Mouse (Mus musculus): ENCODE results near the gene Fetub. TPM values are rescaled to one million over a fixed set of nuclear protein-coding genes. Genes with fewer than 3 reads are reported as not detected.
"Not testable (repeated sequence)": the region's sequence is repeated elsewhere in the genome, so short reads cannot be mapped to it uniquely, and the experiment has no call there.

Gene Fetub
- polyA plus RNA-seq, 1 experiment from 2014 or later, result not detected

- not testable (repeated sequence) for H3K4me3 ChIP-seq (ENCODE audit: low read depth, low read length); ATAC-seq; H3K27me3 ChIP-seq (ENCODE audit: control insufficient read depth, insufficient read depth, low read depth, low read length); H3K4me2 ChIP-seq (ENCODE audit: low read length); H3K27ac ChIP-seq (ENCODE audit: low read length); H3K4me1 ChIP-seq (ENCODE audit: control insufficient read depth, insufficient read depth, low read length); H3K36me3 ChIP-seq (ENCODE audit: control insufficient read depth, insufficient read depth, low read length); H3K9me3 ChIP-seq (replicated peaks; ENCODE audit: control insufficient read depth, low read length, poor library complexity, severe bottlenecking); H3K9ac ChIP-seq (ENCODE audit: low read depth, low read length)
Observed at GRCm38 (mm10) chr16:22941825-22942476, 23.8 kb downstream of the Fetub start.

- no peak overlapping the region for H3K27ac ChIP-seq (ENCODE audit: low read length)
- H3K4me2 ChIP-seq (ENCODE audit: low read length), result no peak overlapping the region
- no peaks in the 10 kb centered on the region for H3K9me3 ChIP-seq (replicated peaks; ENCODE audit: control insufficient read depth, low read length, poor library complexity, severe bottlenecking)
- H3K4me1 ChIP-seq (ENCODE audit: control insufficient read depth, insufficient read depth, low read length), result no peaks in the 10 kb centered on the region
- H3K9ac ChIP-seq (ENCODE audit: low read depth, low read length), result no peak overlapping the region
- WGBS, result 90% methylated on average over 2 of the region's 2 CpGs
- no peaks in the 10 kb centered on the region for H3K27me3 ChIP-seq (ENCODE audit: control insufficient read depth, insufficient read depth, low read depth, low read length)
- H3K36me3 ChIP-seq (ENCODE audit: control insufficient read depth, insufficient read depth, low read length), result no peaks in the 10 kb centered on the region
- no peak for ATAC-seq
- H3K4me3 ChIP-seq (ENCODE audit: low read depth, low read length), result no peak overlapping the region
Observed at GRCm38 (mm10) chr16:22947371-22947770, 29.2 kb downstream of the Fetub start.

GRCm38 (mm10) chr16:22950840-22951395, 32.8 kb downstream of the Fetub start, which contains the start of gene Hrg:
Gene Hrg (plus strand): TSS chr16:22951072.
- WGBS, result 95% methylated on average over 6 of the region's 6 CpGs
- H3K36me3 ChIP-seq (ENCODE audit: control insufficient read depth, insufficient read depth, low read length), result no peaks in the 10 kb centered on the region
- no peaks in the 10 kb centered on the region for H3K27me3 ChIP-seq (ENCODE audit: control insufficient read depth, insufficient read depth, low read depth, low read length)
- H3K4me2 ChIP-seq (ENCODE audit: low read length), result no peak within 1 kb of the TSS
- no peak within 1 kb of the TSS for H3K9ac ChIP-seq (ENCODE audit: low read depth, low read length)
- H3K4me1 ChIP-seq (ENCODE audit: control insufficient read depth, insufficient read depth, low read length), result no peaks in the 10 kb centered on the region
- no peak within 1 kb of the TSS for H3K27ac ChIP-seq (ENCODE audit: low read length)
- no peak within 1 kb of the TSS for H3K4me3 ChIP-seq (ENCODE audit: low read depth, low read length)
- no peak for ATAC-seq
- H3K9me3 ChIP-seq (replicated peaks; ENCODE audit: control insufficient read depth, low read length, poor library complexity, severe bottlenecking), result no peaks in the 10 kb centered on the region

GRCm38 (mm10) chr16:22953069-22953468, 34.9 kb downstream of the Fetub start:
- no peaks in the 10 kb centered on the region for H3K4me1 ChIP-seq (ENCODE audit: control insufficient read depth, insufficient read depth, low read length)
- no peaks in the 10 kb centered on the region for H3K36me3 ChIP-seq (ENCODE audit: control insufficient read depth, insufficient read depth, low read length)
- 44% methylated on average over 4 of the region's 4 CpGs for WGBS
- no peak overlapping the region for H3K27ac ChIP-seq (ENCODE audit: low read length)
- ATAC-seq, result no peak
- H3K9me3 ChIP-seq (replicated peaks; ENCODE audit: control insufficient read depth, low read length, poor library complexity, severe bottlenecking), result no peaks in the 10 kb centered on the region
- H3K9ac ChIP-seq (ENCODE audit: low read depth, low read length), result no peak overlapping the region
- no peak overlapping the region for H3K4me2 ChIP-seq (ENCODE audit: low read length)
- no peaks in the 10 kb centered on the region for H3K27me3 ChIP-seq (ENCODE audit: control insufficient read depth, insufficient read depth, low read depth, low read length)
- no peak overlapping the region for H3K4me3 ChIP-seq (ENCODE audit: low read depth, low read length)

GRCm38 (mm10) chr16:22955397-22956084, 37.4 kb downstream of the Fetub start:
- no peaks in the 10 kb centered on the region for H3K27me3 ChIP-seq (ENCODE audit: control insufficient read depth, insufficient read depth, low read depth, low read length)
- H3K4me1 ChIP-seq (ENCODE audit: control insufficient read depth, insufficient read depth, low read length), result no peaks in the 10 kb centered on the region
- H3K4me3 ChIP-seq (ENCODE audit: low read depth, low read length), result no peak overlapping the region
- H3K9me3 ChIP-seq (replicated peaks; ENCODE audit: control insufficient read depth, low read length, poor library complexity, severe bottlenecking), result no peaks in the 10 kb centered on the region
- ATAC-seq, result 0 out of 2 replicates have a peak, but pooled peaks have one; percentile 25
- H3K4me2 ChIP-seq (ENCODE audit: low read length), result peak overlapping the region; percentile 22; the same call in 1 of the 2 replicates
- H3K9ac ChIP-seq (ENCODE audit: low read depth, low read length), result no peak overlapping the region
- H3K27ac ChIP-seq (ENCODE audit: low read length), result 0 out of 2 replicates have a peak overlapping the region, but pooled peaks have one; percentile 47
- H3K36me3 ChIP-seq (ENCODE audit: control insufficient read depth, insufficient read depth, low read length), result no peaks in the 10 kb centered on the region
- WGBS, result 41% methylated on average over 13 of the region's 13 CpGs

GRCm38 (mm10) chr16:22956085-22956439, 37.9 kb downstream of the Fetub start:
- Histone ChIP-seq H3K4me1 (ENCODE audit: control insufficient read depth, insufficient read depth, low read length) (no peaks in the 10 kb centered on the region), H3K27ac (ENCODE audit: low read length) (0 out of 2 replicates have a peak overlapping the region, but pooled peaks have one; percentile 47), H3K4me2 (ENCODE audit: low read length) (peak overlapping the region; percentile 22; the same call in 1 of the 2 replicates), H3K9ac (ENCODE audit: low read depth, low read length) (no peak overlapping the region), H3K36me3 (ENCODE audit: control insufficient read depth, insufficient read depth, low read length) (no peaks in the 10 kb centered on the region), H3K9me3 (replicated peaks; ENCODE audit: control insufficient read depth, low read length, poor library complexity, severe bottlenecking) (no peaks in the 10 kb centered on the region), H3K4me3 (ENCODE audit: low read depth, low read length) (no peak overlapping the region), H3K27me3 (ENCODE audit: control insufficient read depth, insufficient read depth, low read depth, low read length) (no peaks in the 10 kb centered on the region)
- WGBS, result 57% methylated on average over 11 of the region's 11 CpGs
- ATAC-seq, result 0 out of 2 replicates have a peak, but pooled peaks have one; percentile 56

- no peaks in the 10 kb centered on the region for H3K4me1 ChIP-seq (ENCODE audit: control insufficient read depth, insufficient read depth, low read length)
- ATAC-seq, result no peak
- H3K27me3 ChIP-seq (ENCODE audit: control insufficient read depth, insufficient read depth, low read depth, low read length), result no peaks in the 10 kb centered on the region
- H3K4me3 ChIP-seq (ENCODE audit: low read depth, low read length), result no peak overlapping the region
- no peaks in the 10 kb centered on the region for H3K9me3 ChIP-seq (replicated peaks; ENCODE audit: control insufficient read depth, low read length, poor library complexity, severe bottlenecking)
- H3K4me2 ChIP-seq (ENCODE audit: low read length), result no peak overlapping the region
- H3K27ac ChIP-seq (ENCODE audit: low read length), result no peak overlapping the region
- WGBS, result 96% methylated on average over 8 of the region's 8 CpGs
- no peak overlapping the region for H3K9ac ChIP-seq (ENCODE audit: low read depth, low read length)
- no peaks in the 10 kb centered on the region for H3K36me3 ChIP-seq (ENCODE audit: control insufficient read depth, insufficient read depth, low read length)
Observed at GRCm38 (mm10) chr16:22961073-22961472, 42.9 kb downstream of the Fetub start.

GRCm38 (mm10) chr16:22962256-22962655, 44.1 kb downstream of the Fetub start:
- Histone ChIP-seq H3K9ac (ENCODE audit: low read depth, low read length) (no peak overlapping the region), H3K27ac (ENCODE audit: low read length) (no peak overlapping the region), H3K4me1 (ENCODE audit: control insufficient read depth, insufficient read depth, low read length) (no peaks in the 10 kb centered on the region), H3K36me3 (ENCODE audit: control insufficient read depth, insufficient read depth, low read length) (no peaks in the 10 kb centered on the region), H3K4me3 (ENCODE audit: low read depth, low read length) (no peak overlapping the region), H3K27me3 (ENCODE audit: control insufficient read depth, insufficient read depth, low read depth, low read length) (no peaks in the 10 kb centered on the region), H3K9me3 (replicated peaks; ENCODE audit: control insufficient read depth, low read length, poor library complexity, severe bottlenecking) (no peaks in the 10 kb centered on the region), H3K4me2 (ENCODE audit: low read length) (no peak overlapping the region)
- 78% methylated on average over 5 of the region's 5 CpGs for WGBS
- no peak for ATAC-seq

- Histone ChIP-seq H3K4me2 (ENCODE audit: low read length) (no peak overlapping the region), H3K27me3 (ENCODE audit: control insufficient read depth, insufficient read depth, low read depth, low read length) (no peaks in the 10 kb centered on the region)
Observed at GRCm38 (mm10) chr16:22963293-22963692, 45.2 kb downstream of the Fetub start.

More at GRCm38 (mm10) chr16:22963293-22963692, 45.2 kb downstream of the Fetub start:
- Histone ChIP-seq H3K4me1 (ENCODE audit: control insufficient read depth, insufficient read depth, low read length) (no peaks in the 10 kb centered on the region), H3K9ac (ENCODE audit: low read depth, low read length) (no peak overlapping the region), H3K4me3 (ENCODE audit: low read depth, low read length) (no peak overlapping the region), H3K9me3 (replicated peaks; ENCODE audit: control insufficient read depth, low read length, poor library complexity, severe bottlenecking) (no peaks in the 10 kb centered on the region), H3K27ac (ENCODE audit: low read length) (no peak overlapping the region), H3K36me3 (ENCODE audit: control insufficient read depth, insufficient read depth, low read length) (no peaks in the 10 kb centered on the region)
- no peak for ATAC-seq
